Comparison of ENCODE assay signal across 8 mouse cellular contexts in genomic region chr1:171081512-171082231, GRCm38 (mm10). TPM values are rescaled to one million over a fixed set of nuclear protein-coding genes. Genes with fewer than 3 reads are reported as not detected.
DNase-seq lines count a peak whose midpoint lies in the region; ATAC-seq and TF ChIP-seq lines count a peak whose summit lies in the region.
"Not testable (repeated sequence)": the region's sequence is repeated elsewhere in the genome, so short reads cannot be mapped to it uniquely, and the experiment has no call there.

No protein-coding gene starts in this region.

- peak; percentile 37; the same call in 1 of the 2 replicates for ATAC-seq in G1E (ENCODE audit: extremely low read depth, insufficient number of reproducible peaks, low FRiP score, poor library complexity, severe bottlenecking)
- ATAC-seq in erythroid progenitor cell, adult 5-6 weeks (replicated peaks; ENCODE audit: low FRiP score, poor library complexity, severe bottlenecking): peak; percentile 6
- ATAC-seq in heart, embryonic 11.5 days (replicated peaks; ENCODE audit: insufficient number of reproducible peaks, low FRiP score, low TSS enrichment): peak; percentile 28
- peak; percentile 18 for ATAC-seq in hindbrain, embryonic 14.5 days (ENCODE audit: low FRiP score)
- peak; percentile 42 for ATAC-seq in kidney, embryonic 16.5 days (ENCODE audit: low FRiP score, low TSS enrichment)
- peak; percentile 70 for ATAC-seq in liver, embryonic 14.5 days (ENCODE audit: insufficient read depth)
- ATAC-seq in midbrain, embryonic 11.5 days (ENCODE audit: low FRiP score): peak; percentile 20
- peak; percentile 25 for ATAC-seq in neural tube, embryonic 15.5 days (ENCODE audit: low FRiP score)

- H3K4me3 ChIP-seq in G1E (ENCODE audit: low read depth, low read length); heart, embryonic 11.5 days (ENCODE audit: low read depth, low read length); hindbrain, embryonic 14.5 days (replicated peaks; ENCODE audit: low read length); kidney, embryonic 16.5 days (ENCODE audit: low read length); liver, embryonic 14.5 days (ENCODE audit: insufficient read depth in 1 of 2, low read depth in 2 of 2, low read length in 2 of 2); midbrain, embryonic 11.5 days (ENCODE audit: low read depth, low read length); neural tube, embryonic 15.5 days (replicated peaks): not testable (repeated sequence)

- TF ChIP-seq EP300 in liver, embryonic 14.5 days (IDR thresholded peaks at IDR 0.05; ENCODE audit: low read depth): not testable (repeated sequence)

- TF ChIP-seq CTCF in G1E (IDR thresholded peaks at IDR 0.05; ENCODE audit: low read depth, low read length); liver, embryonic 14.5 days (IDR thresholded peaks at IDR 0.05; ENCODE audit: low read depth): not testable (repeated sequence)

- not testable (repeated sequence) for H3K4me2 ChIP-seq in heart, embryonic 11.5 days; hindbrain, embryonic 14.5 days (replicated peaks); kidney, embryonic 16.5 days (replicated peaks; ENCODE audit: low read depth, low read length); liver, embryonic 14.5 days (ENCODE audit: low read depth); midbrain, embryonic 11.5 days; neural tube, embryonic 15.5 days

- not testable (repeated sequence) for H3K9ac ChIP-seq in heart, embryonic 11.5 days (ENCODE audit: low read depth, low read length); hindbrain, embryonic 14.5 days; kidney, embryonic 16.5 days (replicated peaks; ENCODE audit: low read length); liver, embryonic 14.5 days (replicated peaks); midbrain, embryonic 11.5 days (ENCODE audit: low read length); neural tube, embryonic 15.5 days (replicated peaks)

- DNase-seq in G1E (ENCODE audit: low spot score); hindbrain, embryonic 14.5 days (ENCODE audit: low spot score); liver, embryonic 14.5 days (ENCODE audit: low read depth in 3 of 3, low spot score in 3 of 3); midbrain, embryonic 11.5 days (ENCODE audit: low spot score, missing footprints): not testable (repeated sequence)

- not testable (repeated sequence) for H3K9me3 ChIP-seq in G1E (replicated peaks); heart, embryonic 11.5 days (replicated peaks; ENCODE audit: control insufficient read depth, low read length); hindbrain, embryonic 14.5 days (ENCODE audit: control insufficient read depth, low read length); kidney, embryonic 16.5 days (ENCODE audit: low read length); liver, embryonic 14.5 days (ENCODE audit: control insufficient read depth, low read length); midbrain, embryonic 11.5 days (ENCODE audit: control insufficient read depth, low read length); neural tube, embryonic 15.5 days (replicated peaks)

- not testable (repeated sequence) for H3K4me1 ChIP-seq in G1E (ENCODE audit: insufficient read depth, low read depth, low read length); heart, embryonic 11.5 days (ENCODE audit: control insufficient read depth, insufficient read depth, low read length); hindbrain, embryonic 14.5 days (replicated peaks; ENCODE audit: control insufficient read depth, insufficient read depth, low read length); kidney, embryonic 16.5 days (ENCODE audit: insufficient read depth, low read length); liver, embryonic 14.5 days (replicated peaks; ENCODE audit: control insufficient read depth in 2 of 2, insufficient read depth in 2 of 2, low read length in 1 of 2); midbrain, embryonic 11.5 days (ENCODE audit: control insufficient read depth, insufficient read depth, low read length); neural tube, embryonic 15.5 days

- H3K27me3 ChIP-seq in G1E (ENCODE audit: insufficient read depth, low read length): not testable (repeated sequence)
- H3K27me3 ChIP-seq in heart, embryonic 11.5 days (ENCODE audit: control insufficient read depth, insufficient read depth, low read length): peaks cover 23% of the 10 kb centered on the region
- H3K27me3 ChIP-seq in hindbrain, embryonic 14.5 days (ENCODE audit: control insufficient read depth, insufficient read depth, low read length): peaks cover 21% of the 10 kb centered on the region
- H3K27me3 ChIP-seq in kidney, embryonic 16.5 days (ENCODE audit: insufficient read depth, low read length): peaks cover 22% of the 10 kb centered on the region
- peaks cover 27% of the 10 kb centered on the region for H3K27me3 ChIP-seq in liver, embryonic 14.5 days (ENCODE audit: control insufficient read depth, insufficient read depth, low read length)
- H3K27me3 ChIP-seq in midbrain, embryonic 11.5 days (ENCODE audit: control insufficient read depth, insufficient read depth, low read length): peaks cover 20% of the 10 kb centered on the region
- H3K27me3 ChIP-seq in neural tube, embryonic 15.5 days (replicated peaks): peaks cover 20% of the 10 kb centered on the region

- H3K27ac ChIP-seq in heart, embryonic 11.5 days (ENCODE audit: low read depth, low read length); hindbrain, embryonic 14.5 days; kidney, embryonic 16.5 days (ENCODE audit: low read length); liver, embryonic 14.5 days; midbrain, embryonic 11.5 days (ENCODE audit: low read depth, low read length); neural tube, embryonic 15.5 days (replicated peaks): not testable (repeated sequence)

- WGBS in heart, embryonic 11.5 days (ENCODE audit: insufficient replicate concordance): 25% methylated on average over 9 of the region's 17 CpGs
- 37% methylated on average over 9 of the region's 17 CpGs for WGBS in hindbrain, embryonic 14.5 days
- 34% methylated on average over 9 of the region's 17 CpGs for WGBS in kidney, embryonic 16.5 days
- 35% methylated on average over 9 of the region's 17 CpGs for WGBS in liver, embryonic 14.5 days (ENCODE audit: insufficient replicate concordance)
- 47% methylated on average over 9 of the region's 17 CpGs for WGBS in midbrain, embryonic 11.5 days
- WGBS in neural tube, embryonic 15.5 days: 44% methylated on average over 10 of the region's 17 CpGs

- H3K36me3 ChIP-seq in G1E (replicated peaks); heart, embryonic 11.5 days (ENCODE audit: control insufficient read depth, insufficient read depth, low read length); hindbrain, embryonic 14.5 days (replicated peaks; ENCODE audit: control insufficient read depth, insufficient read depth); kidney, embryonic 16.5 days (ENCODE audit: insufficient read depth, low read length); liver, embryonic 14.5 days (replicated peaks; ENCODE audit: control insufficient read depth, insufficient read depth, low read depth); midbrain, embryonic 11.5 days (ENCODE audit: control insufficient read depth, insufficient read depth, low read length); neural tube, embryonic 15.5 days: not testable (repeated sequence)

RNA-seq across cellular contexts. Expression of gene Fcgr3, which starts 16.9 kb away (rescaled TPM):
- 7.3 and 9.3 TPM in 2 replicates for total RNA-seq in G1E (2014; fragmentation: Nextera tagmentation)
- 99.6 and 123 TPM in 2 replicates for total RNA-seq in G1E (2017)
- 0.91 and 1.5 TPM in 2 replicates for polyA plus RNA-seq in G1E (2012)
- 78.6 and 80.1 TPM in 2 replicates for total RNA-seq in erythroid progenitor cell, adult 5-6 weeks (2015; ENCODE audit: low replicate concordance)
- total RNA-seq in erythroid progenitor cell, adult 5-6 weeks (2017; ENCODE audit: low replicate concordance): 29.8 and 53.5 TPM in 2 replicates
- 3.8 and 4.4 TPM in 2 replicates for polyA plus RNA-seq in heart, embryonic 11.5 days (2014; fragmentation: Nextera tagmentation; extraction: Ambion mirVana)
- polyA plus RNA-seq in hindbrain, embryonic 14.5 days (2014; fragmentation: Nextera tagmentation; extraction: Ambion mirVana): 9.6 and 11.6 TPM in 2 replicates
- polyA plus RNA-seq in kidney, embryonic 16.5 days (2015; fragmentation: Nextera tagmentation; extraction: Ambion mirVana): 8.8 and 9.0 TPM in 2 replicates
- polyA plus RNA-seq in liver, embryonic 14.5 days (2012; rRNA removed): 12.7 and 14.6 TPM in 2 replicates
- 19.2 and 24.6 TPM in 2 replicates for polyA plus RNA-seq in liver, embryonic 14.5 days (2014; fragmentation: Nextera tagmentation; extraction: Ambion mirVana)
- 8.5 and 8.6 TPM in 2 replicates for polyA plus RNA-seq in midbrain, embryonic 11.5 days (2014; fragmentation: Nextera tagmentation; extraction: Ambion mirVana)
- polyA plus RNA-seq in neural tube, embryonic 15.5 days (2015; fragmentation: Nextera tagmentation; extraction: Ambion mirVana): 11.5 and 11.8 TPM in 2 replicates

RNA-seq across cellular contexts. Expression of gene Cfap126, which starts 32.0 kb away (rescaled TPM):
- total RNA-seq in G1E (2014; fragmentation: Nextera tagmentation) (10.0 and 11.9 TPM in 2 replicates), G1E (2017) (0.64 and 0.76 TPM in 2 replicates)
- polyA plus RNA-seq in G1E (2012): 0.81 and 1.0 TPM in 2 replicates
- total RNA-seq in erythroid progenitor cell, adult 5-6 weeks (2015; ENCODE audit: low replicate concordance): 19.8 TPM in 1 of 2 replicates, not detected in the other
- not detected in 2 replicates for total RNA-seq in erythroid progenitor cell, adult 5-6 weeks (2017; ENCODE audit: low replicate concordance)
- 2.7 and 5.6 TPM in 2 replicates for polyA plus RNA-seq in heart, embryonic 11.5 days (2014; fragmentation: Nextera tagmentation; extraction: Ambion mirVana)
- 11.7 and 20.3 TPM in 2 replicates for polyA plus RNA-seq in hindbrain, embryonic 14.5 days (2014; fragmentation: Nextera tagmentation; extraction: Ambion mirVana)
- 2.9 and 3.0 TPM in 2 replicates for polyA plus RNA-seq in kidney, embryonic 16.5 days (2015; fragmentation: Nextera tagmentation; extraction: Ambion mirVana)
- polyA plus RNA-seq in liver, embryonic 14.5 days (2012; rRNA removed): 1.8 and 2.2 TPM in 2 replicates
- 1.9 and 2.6 TPM in 2 replicates for polyA plus RNA-seq in liver, embryonic 14.5 days (2014; fragmentation: Nextera tagmentation; extraction: Ambion mirVana)
- 1.7 and 2.4 TPM in 2 replicates for polyA plus RNA-seq in midbrain, embryonic 11.5 days (2014; fragmentation: Nextera tagmentation; extraction: Ambion mirVana)
- polyA plus RNA-seq in neural tube, embryonic 15.5 days (2015; fragmentation: Nextera tagmentation; extraction: Ambion mirVana): 4.4 and 6.3 TPM in 2 replicates

Comparison
In these comparisons a context has a peak if more than half of its experiments do, and no peak if none do; other contexts are left out.
1. ATAC-seq: peak in every context shown above with its lines; median percentile 70 in liver, embryonic 14.5 days; 42 in kidney, embryonic 16.5 days; 37 in G1E; 28 in heart, embryonic 11.5 days; 25 in neural tube, embryonic 15.5 days; 20 in midbrain, embryonic 11.5 days; 18 in hindbrain, embryonic 14.5 days; 6 in erythroid progenitor cell, adult 5-6 weeks.